Mouse (Mus musculus): ENCODE data around the gene Elovl7. TPM values are rescaled to one million over a fixed set of nuclear protein-coding genes. Genes with fewer than 3 reads are reported as not detected.

Elovl7 gene
- polyA plus RNA-seq, 1 experiment from 2014 or later, result 1.5 TPM

- Histone ChIP-seq H3K9ac (ENCODE audit: low read length) (no peak overlapping the region), H3K27me3 (ENCODE audit: control insufficient read depth, insufficient read depth, low read length) (no peaks in the 10 kb centered on the region), H3K4me2 (ENCODE audit: low read depth, severe bottlenecking) (no peak overlapping the region), H3K36me3 (ENCODE audit: control insufficient read depth, insufficient read depth, low read length) (no peaks in the 10 kb centered on the region), H3K4me3 (ENCODE audit: low read depth, low read length) (no peak overlapping the region), H3K4me1 (ENCODE audit: control insufficient read depth, insufficient read depth, low read length) (no peaks in the 10 kb centered on the region), H3K27ac (replicated peaks; ENCODE audit: low read depth, low read length) (no peak overlapping the region), H3K9me3 (ENCODE audit: control insufficient read depth, low read length) (no peaks in the 10 kb centered on the region)
- 97% methylated on average over 8 of the region's 8 CpGs for WGBS
- ATAC-seq (ENCODE audit: insufficient number of reproducible peaks, low FRiP score, low TSS enrichment, low read depth), result no peak
- DNase-seq (ENCODE audit: low spot score), result no peak
These were observed 104.8 kb downstream of the Elovl7 start for GRCm38 (mm10) chr13:108319028-108319427.

GRCm38 (mm10) chr13:108320216-108320615 is 106.0 kb downstream of the Elovl7 start:
- Histone ChIP-seq H3K4me3 (ENCODE audit: low read depth, low read length) (no peak overlapping the region), H3K4me2 (ENCODE audit: low read depth, severe bottlenecking) (no peak overlapping the region), H3K9ac (ENCODE audit: low read length) (no peak overlapping the region), H3K36me3 (ENCODE audit: control insufficient read depth, insufficient read depth, low read length) (peaks cover 4% of the 10 kb centered on the region; the same call in 1 of the 2 replicates), H3K27me3 (ENCODE audit: control insufficient read depth, insufficient read depth, low read length) (no peaks in the 10 kb centered on the region), H3K4me1 (ENCODE audit: control insufficient read depth, insufficient read depth, low read length) (no peaks in the 10 kb centered on the region), H3K9me3 (ENCODE audit: control insufficient read depth, low read length) (no peaks in the 10 kb centered on the region), H3K27ac (replicated peaks; ENCODE audit: low read depth, low read length) (no peak overlapping the region)
- no peak for ATAC-seq (ENCODE audit: insufficient number of reproducible peaks, low FRiP score, low TSS enrichment, low read depth)
- no peak for DNase-seq (ENCODE audit: low spot score)
- WGBS, result 93% methylated on average over 8 of the region's 8 CpGs

GRCm38 (mm10) chr13:108322466-108322865 is 108.3 kb downstream of the Elovl7 start:
- Histone ChIP-seq H3K27ac (replicated peaks; ENCODE audit: low read depth, low read length) (no peak overlapping the region), H3K4me1 (ENCODE audit: control insufficient read depth, insufficient read depth, low read length) (no peaks in the 10 kb centered on the region), H3K9me3 (ENCODE audit: control insufficient read depth, low read length) (no peaks in the 10 kb centered on the region), H3K4me3 (ENCODE audit: low read depth, low read length) (no peak overlapping the region), H3K36me3 (ENCODE audit: control insufficient read depth, insufficient read depth, low read length) (peaks cover 4% of the 10 kb centered on the region; the same call in 1 of the 2 replicates), H3K4me2 (ENCODE audit: low read depth, severe bottlenecking) (no peak overlapping the region), H3K9ac (ENCODE audit: low read length) (no peak overlapping the region), H3K27me3 (ENCODE audit: control insufficient read depth, insufficient read depth, low read length) (no peaks in the 10 kb centered on the region)
- 89% methylated on average over 2 of the region's 2 CpGs for whole genome bisulfite sequencing
- ATAC-seq (ENCODE audit: insufficient number of reproducible peaks, low FRiP score, low TSS enrichment, low read depth) (no peak), DNase-seq (ENCODE audit: low spot score) (no peak)

GRCm38 (mm10) chr13:108323317-108323716 is 109.1 kb downstream of the Elovl7 start:
- no peak for DNase-seq (ENCODE audit: low spot score)
- H3K4me1 ChIP-seq (ENCODE audit: control insufficient read depth, insufficient read depth, low read length), result no peaks in the 10 kb centered on the region
- no peak overlapping the region for H3K27ac ChIP-seq (replicated peaks; ENCODE audit: low read depth, low read length)
- H3K4me2 ChIP-seq (ENCODE audit: low read depth, severe bottlenecking), result no peak overlapping the region
- peaks cover 4% of the 10 kb centered on the region; the same call in 1 of the 2 replicates for H3K36me3 ChIP-seq (ENCODE audit: control insufficient read depth, insufficient read depth, low read length)
- H3K9me3 ChIP-seq (ENCODE audit: control insufficient read depth, low read length), result no peaks in the 10 kb centered on the region
- no peak for ATAC-seq (ENCODE audit: insufficient number of reproducible peaks, low FRiP score, low TSS enrichment, low read depth)
- H3K9ac ChIP-seq (ENCODE audit: low read length), result no peak overlapping the region
- H3K4me3 ChIP-seq (ENCODE audit: low read depth, low read length), result no peak overlapping the region
- 91% methylated on average over 2 of the region's 2 CpGs for WGBS
- H3K27me3 ChIP-seq (ENCODE audit: control insufficient read depth, insufficient read depth, low read length), result no peaks in the 10 kb centered on the region

- WGBS, result 87% methylated on average over 22 of the region's 22 CpGs
- Histone ChIP-seq H3K27ac (replicated peaks; ENCODE audit: low read depth, low read length) (no peak overlapping the region), H3K4me1 (ENCODE audit: control insufficient read depth, insufficient read depth, low read length) (no peaks in the 10 kb centered on the region), H3K9ac (ENCODE audit: low read length) (no peak overlapping the region), H3K9me3 (ENCODE audit: control insufficient read depth, low read length) (no peaks in the 10 kb centered on the region), H3K4me3 (ENCODE audit: low read depth, low read length) (no peak overlapping the region), H3K4me2 (ENCODE audit: low read depth, severe bottlenecking) (no peak overlapping the region), H3K27me3 (ENCODE audit: control insufficient read depth, insufficient read depth, low read length) (no peaks in the 10 kb centered on the region), H3K36me3 (ENCODE audit: control insufficient read depth, insufficient read depth, low read length) (peaks cover 4% of the 10 kb centered on the region; the same call in 1 of the 2 replicates)
- DNase-seq (ENCODE audit: low spot score), result no peak
- ATAC-seq (ENCODE audit: insufficient number of reproducible peaks, low FRiP score, low TSS enrichment, low read depth), result no peak
These were observed 109.9 kb downstream of the Elovl7 start for GRCm38 (mm10) chr13:108323866-108324829.

GRCm38 (mm10) chr13:108325871-108326270 is 111.7 kb downstream of the Elovl7 start:
- 92% methylated on average over 5 of the region's 5 CpGs for WGBS
- Histone ChIP-seq H3K4me2 (ENCODE audit: low read depth, severe bottlenecking) (no peak overlapping the region), H3K4me3 (ENCODE audit: low read depth, low read length) (no peak overlapping the region), H3K9ac (ENCODE audit: low read length) (no peak overlapping the region), H3K9me3 (ENCODE audit: control insufficient read depth, low read length) (no peaks in the 10 kb centered on the region), H3K4me1 (ENCODE audit: control insufficient read depth, insufficient read depth, low read length) (no peaks in the 10 kb centered on the region), H3K27me3 (ENCODE audit: control insufficient read depth, insufficient read depth, low read length) (no peaks in the 10 kb centered on the region), H3K36me3 (ENCODE audit: control insufficient read depth, insufficient read depth, low read length) (peaks cover 4% of the 10 kb centered on the region; the same call in 1 of the 2 replicates), H3K27ac (replicated peaks; ENCODE audit: low read depth, low read length) (no peak overlapping the region)
- ATAC-seq (ENCODE audit: insufficient number of reproducible peaks, low FRiP score, low TSS enrichment, low read depth) (no peak), DNase-seq (ENCODE audit: low spot score) (no peak)

GRCm38 (mm10) chr13:108326351-108326750 is 112.1 kb downstream of the Elovl7 start:
- no peak overlapping the region for H3K27ac ChIP-seq (replicated peaks; ENCODE audit: low read depth, low read length)
- H3K27me3 ChIP-seq (ENCODE audit: control insufficient read depth, insufficient read depth, low read length), result no peaks in the 10 kb centered on the region
- H3K9ac ChIP-seq (ENCODE audit: low read length), result no peak overlapping the region
- DNase-seq (ENCODE audit: low spot score), result no peak
- H3K9me3 ChIP-seq (ENCODE audit: control insufficient read depth, low read length), result no peaks in the 10 kb centered on the region
- WGBS, result 87% methylated on average over 10 of the region's 10 CpGs
- no peaks in the 10 kb centered on the region for H3K4me1 ChIP-seq (ENCODE audit: control insufficient read depth, insufficient read depth, low read length)
- no peak overlapping the region for H3K4me3 ChIP-seq (ENCODE audit: low read depth, low read length)
- peaks cover 4% of the 10 kb centered on the region; the same call in 1 of the 2 replicates for H3K36me3 ChIP-seq (ENCODE audit: control insufficient read depth, insufficient read depth, low read length)
- ATAC-seq (ENCODE audit: insufficient number of reproducible peaks, low FRiP score, low TSS enrichment, low read depth), result no peak
- no peak overlapping the region for H3K4me2 ChIP-seq (ENCODE audit: low read depth, severe bottlenecking)

GRCm38 (mm10) chr13:108327047-108327446 is 112.8 kb downstream of the Elovl7 start:
- Histone ChIP-seq H3K4me2 (ENCODE audit: low read depth, severe bottlenecking) (no peak overlapping the region), H3K9me3 (ENCODE audit: control insufficient read depth, low read length) (no peaks in the 10 kb centered on the region)

More at GRCm38 (mm10) chr13:108327047-108327446, 112.8 kb downstream of the Elovl7 start:
- no peak overlapping the region for H3K9ac ChIP-seq (ENCODE audit: low read length)
- H3K4me1 ChIP-seq (ENCODE audit: control insufficient read depth, insufficient read depth, low read length), result no peaks in the 10 kb centered on the region
- ATAC-seq (ENCODE audit: insufficient number of reproducible peaks, low FRiP score, low TSS enrichment, low read depth) (no peak), DNase-seq (ENCODE audit: low spot score) (no peak)
- WGBS, result 90% methylated on average over 7 of the region's 7 CpGs
- no peaks in the 10 kb centered on the region for H3K27me3 ChIP-seq (ENCODE audit: control insufficient read depth, insufficient read depth, low read length)
- no peak overlapping the region for H3K27ac ChIP-seq (replicated peaks; ENCODE audit: low read depth, low read length)
- peaks cover 4% of the 10 kb centered on the region; the same call in 1 of the 2 replicates for H3K36me3 ChIP-seq (ENCODE audit: control insufficient read depth, insufficient read depth, low read length)
- H3K4me3 ChIP-seq (ENCODE audit: low read depth, low read length), result no peak overlapping the region
